Mouse (Mus musculus) small intestine, adult 2 months (tissue): ENCODE data around the gene Camk2d. TPM values are rescaled to one million over a fixed set of nuclear protein-coding genes. Genes with fewer than 3 reads are reported as not detected.

Source experiments
- H3K27ac ChIP-seq: fragments of 200-500 bp; 2 replicates; pipeline ENCODE4 v1.5.1; 2012; ENCODE audit warnings: low read depth, low read length, control low read depth, inconsistent platforms; ENCODE audit not compliant: insufficient read depth
- H3K27me3 ChIP-seq: fragments of 200-500 bp; 2 replicates; pipeline ENCODE4 v1.6.1; 2012; ENCODE audit warnings: mild to moderate bottlenecking, moderate library complexity, low read length, inconsistent platforms; ENCODE audit not compliant: control insufficient read depth, insufficient read depth
- H3K36me3 ChIP-seq: fragments of 200-500 bp; 2 replicates; pipeline ENCODE4 v1.6.1; 2012; ENCODE audit warnings: mild to moderate bottlenecking, low read length, control low read depth, inconsistent platforms; ENCODE audit not compliant: control insufficient read depth, insufficient read depth
- H3K4me1 ChIP-seq: fragments of 200-500 bp; 2 replicates; pipeline ENCODE4 v1.6.1; 2012; ENCODE audit warnings: low read length, inconsistent platforms, mixed read lengths; ENCODE audit not compliant: control insufficient read depth, insufficient read depth, insufficient read length
- H3K4me3 ChIP-seq: fragments of 200-500 bp; 2 replicates; pipeline ENCODE4 v1.5.1; 2012; ENCODE audit warnings: low read depth, mild to moderate bottlenecking, control low read depth, inconsistent platforms, low read length, moderate library complexity
- CTCF ChIP-seq: fragments of 200-500 bp; IDR thresholded peaks from 2 replicates; pipeline ENCODE4 v1.5.1; 2012; ENCODE audit warnings: low read depth, mild to moderate bottlenecking, control low read depth, inconsistent platforms, low read length, moderate library complexity, mixed read lengths; ENCODE audit not compliant: insufficient replicate concordance, insufficient read length; ENCODE audit errors: extremely low read depth
- POLR2A ChIP-seq: fragments of 200-500 bp; IDR thresholded peaks from 2 replicates; pipeline ENCODE4 v1.6.1; 2012; ENCODE audit warnings: low read depth, mild to moderate bottlenecking, control low read depth, inconsistent platforms, low read length, moderate library complexity
- WGBS: fragments of 180-500 bp; shearing (Covaris S2); methylation state at CpG from one replicate; pipeline ENCODE4 v1.1.7; 2018; 5-methylcytosine and 5-hydroxymethylcytosine counted together
- polyA plus RNA-seq: library from polyadenylated mRNA; depleted of rRNA; stranded (reverse); fragments of >200 nt; gene quantifications from 2 replicates; pipeline ENCODE4 v1.2.3, GENCODE M21; 2012

Camk2d gene
- polyA plus RNA-seq, 1 experiment = 89.5 TPM

- no peaks in the 10 kb centered on the region for H3K27me3 ChIP-seq
- TF ChIP-seq POLR2A (no peak), CTCF (no peak)
- H3K36me3 ChIP-seq = peaks cover 4% of the 10 kb centered on the region
- WGBS = 51% methylated on average over 2 of the region's 2 CpGs
- H3K27ac ChIP-seq = no peak overlapping the region
- H3K4me3 ChIP-seq = no peak overlapping the region
- H3K4me1 ChIP-seq = peaks cover 20% of the 10 kb centered on the region; the same call in 1 of the 2 replicates
Observed at GRCm38 (mm10) chr3:126652361-126652760, 56.3 kb downstream of the Camk2d start.

GRCm38 (mm10) chr3:126653118-126653517 is 57.0 kb downstream of the Camk2d start:
- Histone ChIP-seq H3K4me1 (peaks cover 20% of the 10 kb centered on the region; the same call in 1 of the 2 replicates), H3K27ac (no peak overlapping the region), H3K36me3 (peaks cover 4% of the 10 kb centered on the region), H3K4me3 (no peak overlapping the region), H3K27me3 (no peaks in the 10 kb centered on the region)
- 87% methylated on average over 1 of the region's 1 CpGs for WGBS
- TF ChIP-seq CTCF (no peak), POLR2A (no peak)

GRCm38 (mm10) chr3:126656173-126656572 is 60.1 kb downstream of the Camk2d start:
- Histone ChIP-seq H3K27me3 (no peaks in the 10 kb centered on the region), H3K4me1 (peaks cover 22% of the 10 kb centered on the region), H3K4me3 (no peak overlapping the region), H3K36me3 (peaks cover 4% of the 10 kb centered on the region), H3K27ac (0 out of 2 replicates have a peak overlapping the region, but pooled peaks have one; percentile 13)
- 54% methylated on average over 3 of the region's 3 CpGs for WGBS
- TF ChIP-seq CTCF = no peak
- TF ChIP-seq POLR2A = no peak

GRCm38 (mm10) chr3:126657895-126658294 is 61.8 kb downstream of the Camk2d start:
- WGBS = 69% methylated on average over 4 of the region's 4 CpGs
- no peak for TF ChIP-seq POLR2A
- no peak for TF ChIP-seq CTCF
- Histone ChIP-seq H3K27ac (no peak overlapping the region), H3K36me3 (peaks cover 5% of the 10 kb centered on the region; the same call in 1 of the 2 replicates), H3K4me3 (no peak overlapping the region), H3K4me1 (peaks cover 19% of the 10 kb centered on the region), H3K27me3 (no peaks in the 10 kb centered on the region)

- TF ChIP-seq POLR2A = no peak
- TF ChIP-seq CTCF = no peak
- Histone ChIP-seq H3K27me3 (no peaks in the 10 kb centered on the region), H3K4me1 (peaks cover 25% of the 10 kb centered on the region), H3K4me3 (no peak overlapping the region), H3K36me3 (peaks cover 5% of the 10 kb centered on the region; the same call in 1 of the 2 replicates), H3K27ac (no peak overlapping the region)
- 81% methylated on average over 10 of the region's 10 CpGs for WGBS
Observed at GRCm38 (mm10) chr3:126658791-126659190, 62.7 kb downstream of the Camk2d start.

GRCm38 (mm10) chr3:126659235-126659634 is 63.1 kb downstream of the Camk2d start:
- Histone ChIP-seq H3K27ac (no peak overlapping the region), H3K27me3 (no peaks in the 10 kb centered on the region), H3K4me1 (peaks cover 27% of the 10 kb centered on the region), H3K36me3 (peaks cover 5% of the 10 kb centered on the region; the same call in 1 of the 2 replicates), H3K4me3 (no peak overlapping the region)
- no peak for TF ChIP-seq CTCF
- TF ChIP-seq POLR2A = no peak
- WGBS = 79% methylated on average over 8 of the region's 8 CpGs

- H3K4me3 ChIP-seq = no peak overlapping the region
- peaks cover 5% of the 10 kb centered on the region; the same call in 1 of the 2 replicates for H3K36me3 ChIP-seq
- no peak for TF ChIP-seq CTCF
- TF ChIP-seq POLR2A = no peak
- WGBS = 66% methylated on average over 8 of the region's 8 CpGs
- H3K27me3 ChIP-seq = no peaks in the 10 kb centered on the region
- peaks cover 25% of the 10 kb centered on the region for H3K4me1 ChIP-seq
- peak overlapping the region; percentile 20; the same call in 1 of the 2 replicates for H3K27ac ChIP-seq
Observed at GRCm38 (mm10) chr3:126659832-126660564, 63.9 kb downstream of the Camk2d start.

GRCm38 (mm10) chr3:126660575-126660974 is 64.5 kb downstream of the Camk2d start:
- Histone ChIP-seq H3K4me3 (no peak overlapping the region), H3K4me1 (peaks cover 26% of the 10 kb centered on the region), H3K27me3 (no peaks in the 10 kb centered on the region), H3K36me3 (peaks cover 5% of the 10 kb centered on the region; the same call in 1 of the 2 replicates), H3K27ac (no peak overlapping the region; the same call in 1 of the 2 replicates)
- TF ChIP-seq CTCF = no peak
- no peak for TF ChIP-seq POLR2A
- 69% methylated on average over 2 of the region's 2 CpGs for WGBS
